Mouse (Mus musculus) heart, adult 11 months (tissue): ENCODE data around the gene Adh6a.
"Not testable (repeated sequence)": the region's sequence is repeated elsewhere in the genome, so short reads cannot be mapped to it uniquely, and the experiment has no call there.

ENCODE experiments used
- DNase-seq: peaks from one replicate; pipeline ENCODE4 v3.0.0; 2022

Gene Adh6a

GRCm38 (mm10) chr3:138325466-138325865 is 12.4 kb downstream of the Adh6a start:
- DNase-seq, result peak; percentile 73

DNA sequence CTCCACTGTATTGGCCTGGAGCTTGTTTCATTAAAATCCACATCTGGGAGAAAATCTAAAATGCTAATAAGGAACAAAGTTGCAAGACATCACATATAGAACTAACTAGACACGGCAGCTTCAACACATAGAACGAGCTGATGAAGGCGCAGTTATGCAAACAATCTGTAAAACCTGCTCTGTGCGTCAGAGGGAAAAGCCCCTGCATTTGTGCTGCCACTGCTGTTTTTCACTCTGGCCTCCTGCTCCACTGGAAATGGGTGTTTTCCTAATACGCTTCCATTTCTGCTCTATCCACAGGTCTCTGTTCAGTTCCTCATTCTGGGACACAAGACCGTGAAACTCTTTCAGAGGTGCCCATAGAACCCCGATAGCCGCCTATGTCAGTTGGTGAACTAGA is 20.8 kb downstream of the Adh6a start:
- no peak for DNase-seq

DNA sequence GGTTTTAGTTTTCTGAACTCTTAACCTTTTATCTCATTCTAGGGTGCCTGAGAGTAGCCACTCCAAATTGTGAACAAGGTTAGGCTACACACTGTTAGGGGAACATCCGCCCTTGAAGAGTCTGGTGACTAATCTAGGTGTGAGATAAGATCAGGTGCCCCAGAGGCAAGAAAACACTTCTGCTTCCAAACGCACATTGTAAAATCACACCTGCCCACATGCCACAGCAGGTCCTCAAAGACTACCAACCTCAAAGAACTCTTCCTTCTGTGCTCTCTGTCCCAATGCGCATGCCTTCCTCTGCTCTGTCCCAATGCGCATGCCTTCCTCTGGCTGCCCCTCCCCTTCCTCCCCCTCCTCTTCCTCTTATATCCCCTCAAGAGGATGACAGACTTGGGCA is 21.2 kb downstream of the Adh6a start:
- DNase-seq, result no peak

GRCm38 (mm10) chr3:138335566-138335965 is 22.5 kb downstream of the Adh6a start:
- DNase-seq, result no peak

- DNase-seq, result peak; percentile 92
Measured at GRCm38 (mm10) chr3:138336104-138336754, 23.1 kb downstream of the Adh6a start.

GRCm38 (mm10) chr3:138341471-138341870 is 28.4 kb downstream of the Adh6a start, which contains the start of gene Adh6b:
Adh6b (plus strand) TSS chr3:138341775.
- DNase-seq, result peak; percentile 90

GRCm38 (mm10) chr3:138347041-138347440 is 34.0 kb downstream of the Adh6a start:
- no peak for DNase-seq

- DNase-seq, result no peak
Measured at GRCm38 (mm10) chr3:138352012-138352809, 39.1 kb downstream of the Adh6a start.

DNA sequence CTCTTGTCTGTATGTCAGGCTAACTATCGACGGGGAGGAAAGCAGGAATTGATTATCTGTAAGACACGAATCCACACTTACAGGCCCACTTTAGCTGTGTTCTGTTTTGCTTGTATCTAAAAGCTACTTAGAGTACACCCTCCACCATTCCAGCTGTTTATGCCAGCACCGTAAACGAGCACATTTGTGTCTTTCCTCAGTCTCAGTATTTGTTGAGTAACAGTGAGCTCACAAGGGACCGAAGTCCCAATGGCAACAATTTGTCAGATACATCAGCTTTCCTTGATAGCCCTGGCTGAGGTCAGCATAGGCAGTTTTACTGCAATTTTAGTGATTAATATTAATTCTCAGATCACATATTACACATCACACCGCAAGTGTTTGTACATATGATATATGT is 45.8 kb downstream of the Adh6a start:
- no peak for DNase-seq

DNA sequence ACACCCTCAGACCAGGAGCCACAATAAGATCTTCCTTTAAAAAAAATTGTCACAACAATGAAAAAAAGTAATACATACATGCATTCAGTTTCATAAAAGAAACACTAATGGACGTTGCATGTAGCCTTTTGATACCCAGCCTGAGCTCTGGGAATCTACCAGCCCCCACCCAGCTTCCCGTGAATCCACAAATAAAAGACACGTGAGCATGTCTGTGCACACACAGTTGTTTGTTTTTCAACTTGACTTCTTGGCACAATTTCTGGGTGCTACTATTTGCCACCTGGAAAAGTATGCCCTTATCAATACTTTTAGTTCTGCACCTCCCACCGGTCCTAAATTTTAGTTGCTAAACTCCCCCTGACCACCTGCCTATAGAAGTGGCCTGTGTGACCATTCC is 47.6 kb downstream of the Adh6a start:
- DNase-seq, result no peak

DNA sequence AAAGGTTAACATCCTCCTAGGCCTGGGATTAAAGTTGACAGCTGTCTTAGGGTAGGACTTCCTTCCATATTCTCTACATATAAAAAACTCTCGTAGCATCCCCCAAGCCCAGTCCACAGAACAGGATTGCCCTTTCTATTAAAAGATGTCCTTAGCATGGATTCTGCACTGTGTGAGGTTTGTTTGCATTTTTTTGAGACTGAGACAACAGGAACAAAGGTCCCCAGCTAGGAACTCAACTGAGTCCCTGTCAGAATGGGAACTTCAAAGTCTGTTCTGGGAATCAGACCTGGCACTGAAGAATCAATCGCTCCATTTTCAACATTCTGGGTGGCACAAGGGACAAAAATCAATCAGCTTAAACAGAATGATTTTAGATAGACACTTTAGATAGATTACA is 49.8 kb downstream of the Adh6a start:
- no peak for DNase-seq

DNA sequence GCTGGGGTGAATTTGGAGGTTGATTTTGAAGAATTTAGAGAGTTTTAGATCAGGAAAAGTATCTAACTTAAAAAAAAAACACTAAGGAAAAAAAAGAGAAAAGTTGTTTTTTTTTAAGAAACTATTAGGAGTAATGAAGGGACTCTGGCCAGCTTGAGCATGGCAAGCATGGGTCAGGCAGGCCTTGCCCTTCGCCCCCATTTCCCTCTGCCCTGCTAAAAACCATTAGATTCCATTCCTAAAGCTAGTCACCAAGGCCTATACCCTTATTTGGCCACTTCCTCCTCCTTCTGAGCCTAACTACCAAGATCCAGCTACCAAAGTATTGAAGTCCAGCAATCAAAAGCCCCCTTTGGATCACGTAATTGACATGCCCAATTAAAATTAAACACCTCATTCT is 53.1 kb downstream of the Adh6a start:
- DNase-seq, result no peak

DNA sequence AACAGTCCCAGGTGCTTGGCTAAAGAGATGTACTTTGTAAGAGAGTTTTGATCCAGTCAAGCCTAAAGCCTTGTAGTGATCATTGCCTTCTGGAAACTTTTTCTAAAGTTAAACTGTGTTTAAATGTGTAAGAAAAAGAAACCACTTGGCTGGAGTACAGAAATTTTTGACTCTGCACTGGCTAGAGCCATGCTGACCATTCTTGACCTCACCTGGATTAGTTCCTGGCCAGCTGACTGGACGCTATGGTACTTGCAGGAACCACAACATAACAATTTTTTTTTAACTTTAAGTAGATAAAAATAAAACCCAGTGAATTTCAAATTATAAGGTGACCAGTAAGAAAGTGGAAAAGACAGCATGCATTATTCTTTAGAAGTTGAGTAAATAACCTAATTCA is 56.5 kb downstream of the Adh6a start:
- DNase-seq, result no peak

DNA sequence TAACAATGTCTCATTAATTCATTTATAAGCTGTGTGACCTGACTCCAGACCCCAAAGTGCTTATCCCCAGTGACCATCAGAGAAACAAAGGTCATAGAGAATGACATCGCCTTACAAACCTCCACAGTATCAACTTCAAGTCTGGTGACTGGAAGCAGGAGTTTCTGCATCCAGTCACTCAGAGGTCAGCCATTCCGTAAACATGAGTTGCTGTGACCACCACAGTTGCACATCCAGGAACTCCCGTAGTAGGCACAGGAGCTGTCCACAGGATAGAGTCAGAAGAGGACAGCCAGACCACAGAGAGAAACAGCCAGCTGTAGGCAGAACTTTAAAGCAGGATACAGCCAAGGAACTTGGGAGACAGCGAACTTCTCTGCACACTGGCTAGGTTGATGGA is 57.2 kb downstream of the Adh6a start:
- DNase-seq, result not testable (repeated sequence)

GRCm38 (mm10) chr3:138373920-138374319 is 60.8 kb downstream of the Adh6a start:
- no peak for DNase-seq

GRCm38 (mm10) chr3:138375148-138375547 is 62.1 kb downstream of the Adh6a start:
- no peak for DNase-seq
